Mouse (Mus musculus) adrenal gland, postnatal 36 days (tissue): ENCODE measurements around the gene Hoxd10. TPM values are rescaled to one million over a fixed set of nuclear protein-coding genes. Genes with fewer than 3 reads are reported as not detected.

Source experiments
- DNase-seq, 2 experiments: peaks; one replicate each; pipeline ENCODE4 v3.0.0; 2021; ENCODE audit warnings: mixed read lengths in 1 of 2
- total RNA-seq, 2 experiments: library from RNA; stranded (reverse); gene quantifications; 2 replicates each; pipeline ENCODE4 v1.2.3; 2021

Hoxd10 gene
- total RNA-seq, 2 experiments from 2014 or later = not detected

DNA sequence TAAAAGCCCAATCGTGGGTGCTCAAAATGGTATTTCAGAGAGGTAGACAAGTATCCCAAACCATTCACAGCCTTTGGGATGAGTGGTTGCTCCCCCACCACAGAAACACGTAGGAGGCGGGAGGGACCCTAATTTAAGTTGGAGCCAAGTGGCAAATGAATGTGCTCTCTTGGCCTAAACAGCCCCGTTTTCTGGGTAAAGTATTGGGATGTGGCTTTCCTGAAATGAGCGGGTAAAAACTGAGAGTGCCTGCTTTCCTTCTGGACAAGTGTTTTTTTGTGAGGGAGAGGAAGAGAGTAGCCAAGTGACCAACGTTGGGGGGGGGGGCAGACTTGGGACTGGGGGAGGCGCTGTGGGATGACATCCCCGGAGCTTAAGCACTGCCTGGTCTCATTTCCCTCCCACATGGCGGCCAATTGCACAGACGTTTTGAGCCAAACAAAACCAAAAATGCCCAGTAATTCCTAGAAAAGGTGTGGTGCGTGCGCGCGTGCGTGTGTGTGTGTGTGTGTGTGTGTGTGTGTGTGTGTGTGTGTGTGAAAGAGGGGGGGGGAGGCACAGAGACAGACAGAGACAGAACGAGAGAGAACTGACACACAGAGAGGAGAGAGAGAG, 19.3 kb downstream of the Hoxd10 start:
- DNase-seq = peak; percentile 44 to 48

DNA sequence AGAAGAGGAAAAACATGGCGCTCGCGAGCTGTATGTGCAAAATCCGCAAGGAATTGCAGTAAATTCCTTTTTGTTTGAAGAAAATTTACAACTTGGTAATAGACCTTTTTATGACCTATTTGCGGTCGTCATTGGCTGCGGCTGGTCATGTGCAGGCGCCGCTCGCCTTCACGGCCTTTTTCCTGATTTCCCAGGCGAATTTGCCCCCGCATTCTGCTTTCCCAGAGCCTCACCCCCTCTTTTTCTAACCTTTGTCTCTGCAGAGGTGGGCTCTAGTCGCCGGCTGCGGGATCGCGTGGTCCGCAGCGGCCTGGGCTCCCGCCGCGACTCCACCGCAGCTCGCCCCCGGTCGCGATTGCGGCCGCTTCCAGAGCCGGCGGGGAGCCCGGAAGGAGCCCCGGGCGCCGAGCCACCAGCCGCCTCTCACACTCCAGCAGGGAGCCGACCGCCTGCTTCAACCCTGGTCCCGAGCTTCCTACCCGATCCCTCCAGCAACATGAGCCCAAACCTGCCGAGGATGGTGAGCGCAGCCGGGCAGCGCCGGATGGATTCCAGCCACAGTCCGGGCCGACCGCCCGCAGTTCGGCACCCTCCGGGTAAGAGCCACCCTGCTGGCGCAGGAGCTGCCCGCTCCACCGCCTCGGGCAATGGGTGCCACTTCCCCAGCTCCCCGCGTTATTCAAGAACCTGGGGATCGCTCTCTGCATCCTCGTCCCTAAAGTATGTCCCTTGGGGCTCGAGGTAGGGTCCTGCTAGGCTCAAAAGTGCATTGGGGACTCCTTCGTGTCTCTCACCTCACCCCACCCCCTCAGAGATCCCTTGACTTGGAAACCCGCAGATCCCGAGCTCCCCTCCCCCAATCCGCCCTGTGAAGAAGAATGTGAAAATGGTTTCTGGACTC, 20.2 kb downstream of the Hoxd10 start, which contains the start of the genes Hoxd3 and Hoxd4:
Hoxd3 (plus strand) TSS at position 207 of the 901 bp plus-strand sequence.
Hoxd4 (plus strand) TSS at position 209 of the 901 bp plus-strand sequence.
- peak; percentile 74 to 82 for DNase-seq

DNA sequence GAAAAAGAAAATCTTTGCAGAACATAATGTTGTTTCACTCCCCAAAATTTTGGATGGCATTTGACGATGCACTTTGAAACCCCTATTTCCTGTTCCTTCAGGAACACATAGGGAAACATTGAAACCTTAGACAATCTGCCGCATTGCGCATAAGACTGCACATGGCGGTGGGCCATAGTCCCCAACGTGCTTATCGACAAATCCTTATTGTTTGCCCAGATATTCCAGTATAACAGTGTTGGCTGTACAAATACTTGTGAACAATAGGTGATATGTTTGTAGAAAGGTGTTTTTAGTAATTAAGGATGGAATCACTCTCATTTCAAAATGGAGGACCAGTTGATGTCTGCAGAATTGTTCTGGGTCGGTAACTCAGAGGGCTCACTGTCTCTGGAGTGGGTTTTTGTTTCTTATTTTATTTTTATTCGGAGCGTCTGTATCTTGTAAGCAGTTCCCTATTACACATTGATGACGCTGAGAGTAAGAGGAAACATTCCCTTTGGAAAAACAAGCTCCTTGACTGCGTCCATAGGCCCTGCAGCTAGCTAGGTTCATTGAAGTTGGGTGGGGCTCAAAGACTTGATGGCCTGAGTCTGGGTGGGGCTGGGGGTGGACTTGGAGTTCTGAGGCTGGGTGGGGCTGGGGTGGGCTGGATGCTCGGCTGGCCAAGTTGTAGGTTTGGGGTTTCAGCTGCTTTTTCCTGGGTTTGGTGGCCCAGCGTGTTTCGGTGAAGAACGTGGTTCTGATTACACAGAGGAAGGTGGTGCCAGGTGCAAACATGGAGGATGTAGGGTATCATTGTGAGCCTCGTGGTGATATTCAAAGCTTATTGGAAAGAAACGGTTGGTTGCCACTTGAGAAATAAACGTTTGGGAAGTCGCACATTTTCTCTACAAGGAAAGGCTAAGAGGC, 21.8 kb downstream of the Hoxd10 start:
- no peak for DNase-seq

DNA sequence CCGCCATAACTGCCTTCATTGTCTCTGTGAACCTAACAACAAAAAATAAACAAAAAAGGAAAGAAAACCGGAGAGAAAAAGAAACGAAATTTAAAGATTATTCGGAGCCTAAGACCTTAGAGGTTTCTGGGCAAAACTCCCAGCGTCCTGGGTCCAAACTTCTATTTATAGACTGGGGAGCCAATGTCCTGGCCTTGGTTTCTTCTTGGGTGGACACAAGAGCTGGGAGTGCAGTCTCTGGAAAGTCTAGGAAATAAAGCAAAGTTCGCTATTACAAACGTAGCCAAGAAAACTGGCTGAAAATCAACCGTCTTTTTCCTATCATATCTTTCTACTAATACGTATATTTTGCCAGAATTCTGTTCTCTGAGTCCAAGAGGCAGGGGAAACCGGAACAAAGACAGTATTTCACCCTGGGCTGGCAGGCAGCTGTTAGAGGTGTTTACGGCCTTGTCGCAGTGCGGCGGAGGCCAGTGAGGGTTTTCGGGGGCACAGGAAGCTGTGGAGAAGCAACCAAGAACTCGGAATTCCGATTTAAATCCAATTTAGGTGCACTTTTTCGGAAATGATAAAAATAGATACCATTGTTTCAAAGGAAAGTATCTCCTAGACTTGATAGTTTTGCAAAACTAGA, 22.5 kb downstream of the Hoxd10 start:
- DNase-seq = peak in 1 of 2 experiments; percentile 47

DNA sequence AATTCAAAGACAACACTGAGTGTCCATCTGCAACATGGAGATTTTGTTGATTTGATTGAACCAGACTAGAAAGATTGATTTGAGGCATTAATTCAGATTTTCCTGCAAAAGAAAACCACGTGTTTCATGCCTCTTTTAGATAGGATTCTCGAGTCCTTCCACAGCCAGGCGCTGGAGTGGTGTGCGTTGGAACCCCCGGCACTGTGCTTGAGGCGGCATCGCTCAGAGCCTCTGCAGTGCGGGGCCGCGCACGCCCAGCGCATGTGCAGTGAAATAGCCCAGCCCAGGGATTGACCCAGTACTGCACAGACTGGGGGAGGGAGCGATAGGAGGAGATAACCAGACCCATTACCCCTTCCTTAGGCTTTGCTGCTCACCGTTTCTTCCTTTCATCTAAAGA, 23.2 kb downstream of the Hoxd10 start:
- peak; percentile 80 to 85 for DNase-seq

DNA sequence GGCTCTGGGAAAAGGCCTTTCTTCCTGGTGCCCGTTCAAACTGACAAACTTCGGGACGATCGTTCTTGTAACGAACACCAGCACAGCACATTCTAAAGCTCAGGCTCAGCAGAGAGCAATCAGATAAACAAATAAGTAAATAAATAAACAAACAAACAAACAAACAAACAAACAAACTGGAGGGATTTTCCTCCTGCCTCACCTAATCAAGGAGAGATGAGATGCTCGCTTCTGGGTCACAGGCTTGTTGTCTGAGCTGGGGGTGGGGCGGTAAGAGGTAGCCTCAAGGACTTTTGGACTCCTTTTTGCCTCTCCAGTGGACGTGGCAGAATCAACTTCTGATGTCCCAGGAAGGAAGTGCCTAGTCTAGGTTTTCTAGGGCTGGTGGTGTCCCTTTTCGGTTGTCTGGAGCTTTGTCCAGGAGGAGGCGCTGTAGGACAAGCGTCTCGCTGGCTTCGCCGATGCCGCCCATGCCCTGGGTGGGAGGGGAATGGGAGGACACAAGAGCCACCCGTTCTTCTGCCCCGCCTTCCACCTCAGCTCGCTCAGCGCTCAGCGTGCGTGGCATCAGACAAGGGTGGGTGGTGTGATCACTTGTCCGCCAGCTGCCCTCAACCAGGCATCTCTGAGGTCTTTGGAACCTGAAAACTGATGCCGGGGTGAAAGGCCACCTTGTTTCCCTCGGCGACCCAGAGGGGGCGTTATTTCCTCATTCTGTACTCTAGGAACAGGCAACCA, 23.9 kb downstream of the Hoxd10 start:
- DNase-seq = peak; percentile 95 to 96

DNA sequence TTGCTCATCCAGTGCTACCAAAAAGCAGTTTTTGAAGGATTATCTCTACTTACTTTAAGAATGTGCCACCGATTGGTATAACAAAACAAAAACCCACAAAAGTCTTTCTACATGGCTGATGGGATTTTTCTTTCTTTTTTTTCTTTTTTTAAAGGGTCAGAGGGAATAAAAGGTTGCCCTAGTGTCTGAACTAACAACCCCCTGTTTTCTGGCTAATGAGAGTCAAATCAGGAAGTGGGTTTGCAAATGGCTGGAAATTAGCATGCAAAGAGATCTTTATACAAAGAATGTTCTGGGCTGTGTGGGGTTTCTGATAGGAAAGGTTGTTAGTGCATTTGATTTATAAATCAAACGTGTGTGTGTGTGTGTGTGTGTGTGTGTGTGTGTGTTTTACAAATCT, 28.7 kb downstream of the Hoxd10 start:
- DNase-seq = no peak

DNA sequence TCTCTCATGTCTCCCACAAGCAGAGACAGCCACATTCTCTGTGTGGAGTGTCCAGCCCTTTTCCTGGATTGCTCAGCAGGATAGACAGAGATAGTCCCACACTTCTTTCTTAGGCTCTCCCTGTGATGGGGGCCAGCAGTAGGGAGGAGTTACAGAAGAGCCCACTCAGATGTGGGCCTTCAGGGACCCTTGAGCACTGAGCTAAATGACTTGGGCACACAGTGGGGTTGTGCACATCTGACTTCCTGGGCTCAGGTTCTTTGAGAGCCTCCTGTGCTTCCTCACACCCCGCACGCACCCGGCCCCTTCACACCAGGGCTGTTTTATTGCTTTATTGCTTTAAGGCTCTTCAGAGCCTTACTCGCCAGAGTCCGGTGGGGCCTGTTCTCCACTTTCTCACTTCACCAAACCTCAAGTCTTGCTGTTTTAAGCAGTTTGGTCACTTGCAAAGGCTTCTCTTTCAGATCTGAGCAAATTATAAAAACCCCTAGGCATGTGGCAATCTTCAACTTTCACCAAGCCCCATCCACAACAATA, 29.3 kb downstream of the Hoxd10 start:
- no peak for DNase-seq

DNA sequence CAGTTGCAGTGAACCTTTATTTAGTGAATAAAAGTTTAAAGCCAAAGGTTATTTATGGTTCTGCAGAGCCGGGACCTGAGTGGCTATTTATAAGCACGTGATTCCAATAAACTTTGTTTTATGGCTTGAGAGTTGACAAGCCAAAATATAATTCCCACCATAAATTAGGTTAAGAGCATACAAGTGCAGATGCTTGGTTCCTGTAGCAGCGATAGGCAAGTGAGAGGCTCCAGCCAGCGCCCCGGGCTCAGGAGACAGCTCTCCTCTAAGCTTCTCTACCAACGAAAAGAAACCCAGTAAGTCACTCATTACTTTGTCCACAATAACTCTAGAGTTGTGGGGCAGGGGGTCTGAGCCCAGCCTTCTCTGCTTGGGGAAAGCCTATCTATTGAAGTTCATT, 30.2 kb downstream of the Hoxd10 start:
- no peak for DNase-seq

DNA sequence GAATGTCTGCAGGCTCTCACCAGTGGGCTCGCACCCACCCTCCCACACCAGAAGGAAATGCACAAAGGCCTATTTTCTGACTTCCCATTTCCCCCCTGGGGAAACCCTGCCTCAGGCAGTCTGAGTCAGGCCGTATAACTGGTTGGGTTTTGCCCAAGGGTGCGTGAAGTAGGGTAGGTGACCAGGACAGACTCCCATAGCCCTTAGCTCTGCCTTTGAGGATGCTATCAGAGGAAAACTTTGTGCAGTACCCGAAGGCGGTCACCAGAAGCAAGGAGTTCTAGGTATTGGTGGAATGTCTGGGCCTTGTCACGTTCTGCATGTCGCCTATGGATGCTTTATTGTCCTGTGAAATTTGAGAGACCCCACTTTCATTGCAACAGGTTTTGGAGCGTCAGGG, 31.2 kb downstream of the Hoxd10 start:
- no peak for DNase-seq

DNA sequence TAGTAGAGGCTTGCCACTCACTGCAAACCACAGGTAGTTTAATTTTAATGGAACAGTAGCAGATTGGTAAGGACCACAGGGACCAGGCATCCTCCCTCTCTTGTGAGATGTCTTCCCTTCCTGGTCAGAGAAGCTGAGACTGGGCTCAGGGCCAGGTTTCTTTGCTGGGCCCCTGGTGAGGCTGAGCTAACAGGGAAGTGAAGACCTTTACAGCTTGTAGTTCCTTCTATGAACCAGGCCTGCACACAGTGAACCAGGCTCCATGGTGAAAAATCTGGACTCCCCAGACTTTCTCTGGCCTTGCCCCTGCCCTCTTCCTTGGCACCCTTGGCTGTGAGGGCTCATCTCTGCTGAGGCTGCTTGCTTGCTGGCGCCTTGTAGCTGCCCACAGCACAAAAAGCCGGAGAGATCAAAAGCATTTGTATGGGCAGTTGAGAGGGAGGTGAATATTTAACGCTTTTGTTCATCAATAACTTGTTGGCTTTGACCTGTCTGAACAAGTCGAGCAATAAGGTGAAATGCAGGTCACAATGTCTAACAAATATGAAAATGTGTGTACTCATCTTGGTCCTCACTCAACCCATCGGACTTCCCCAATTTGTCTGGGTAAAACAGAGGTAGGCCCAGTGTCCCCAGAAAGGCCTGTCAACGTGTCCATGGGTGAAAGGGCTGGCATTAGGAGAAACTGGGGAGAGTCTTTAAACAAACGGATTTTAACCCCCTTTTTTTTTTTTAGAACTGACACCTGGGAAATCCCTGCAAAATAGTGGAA, 32.7 kb downstream of the Hoxd10 start:
- peak in 1 of 2 experiments; percentile 44 for DNase-seq

DNA sequence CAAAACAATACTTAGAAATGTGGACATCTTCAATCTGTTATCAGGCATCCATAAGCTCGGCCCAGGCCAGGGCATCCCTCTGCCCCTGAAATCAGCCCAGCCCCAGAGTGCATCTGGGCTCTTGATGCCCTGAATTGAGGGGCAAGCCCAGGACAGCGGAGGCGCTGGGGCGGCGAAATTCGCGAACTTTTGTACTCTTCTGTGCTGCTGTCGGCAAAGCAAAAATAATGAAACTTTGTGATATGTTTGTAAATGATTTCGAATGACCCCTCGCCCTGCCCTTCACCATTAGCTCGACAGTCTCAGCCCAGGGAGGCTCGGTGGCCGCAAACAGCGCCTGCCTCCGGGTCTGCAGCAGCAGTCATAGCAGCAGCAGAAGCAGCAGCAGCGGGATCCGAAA, 33.4 kb downstream of the Hoxd10 start:
- no peak for DNase-seq

DNA sequence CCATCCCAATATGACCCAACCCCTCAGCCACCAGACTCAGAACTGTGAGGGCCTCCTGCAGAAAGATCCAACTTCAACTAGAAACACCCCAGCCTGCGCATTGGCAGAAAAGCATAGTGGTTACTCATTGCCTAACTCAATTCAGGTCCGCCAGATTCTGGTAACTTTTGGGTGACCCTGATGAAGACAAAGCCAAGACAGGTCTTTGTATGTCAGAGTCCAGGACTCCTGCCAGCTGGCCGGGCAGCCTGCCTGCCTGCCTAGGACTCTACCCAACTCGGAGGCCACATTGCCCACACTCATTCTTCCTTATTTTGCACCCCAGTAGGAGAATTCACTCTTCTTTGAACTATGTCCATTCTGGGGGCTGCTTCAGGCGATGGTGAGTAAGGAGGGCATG, 34.8 kb downstream of the Hoxd10 start, which contains the start of gene Gm28230:
Gm28230 (plus strand) TSS at position 178 of the 400 bp plus-strand sequence.
- DNase-seq = peak; percentile 54 to 63

DNA sequence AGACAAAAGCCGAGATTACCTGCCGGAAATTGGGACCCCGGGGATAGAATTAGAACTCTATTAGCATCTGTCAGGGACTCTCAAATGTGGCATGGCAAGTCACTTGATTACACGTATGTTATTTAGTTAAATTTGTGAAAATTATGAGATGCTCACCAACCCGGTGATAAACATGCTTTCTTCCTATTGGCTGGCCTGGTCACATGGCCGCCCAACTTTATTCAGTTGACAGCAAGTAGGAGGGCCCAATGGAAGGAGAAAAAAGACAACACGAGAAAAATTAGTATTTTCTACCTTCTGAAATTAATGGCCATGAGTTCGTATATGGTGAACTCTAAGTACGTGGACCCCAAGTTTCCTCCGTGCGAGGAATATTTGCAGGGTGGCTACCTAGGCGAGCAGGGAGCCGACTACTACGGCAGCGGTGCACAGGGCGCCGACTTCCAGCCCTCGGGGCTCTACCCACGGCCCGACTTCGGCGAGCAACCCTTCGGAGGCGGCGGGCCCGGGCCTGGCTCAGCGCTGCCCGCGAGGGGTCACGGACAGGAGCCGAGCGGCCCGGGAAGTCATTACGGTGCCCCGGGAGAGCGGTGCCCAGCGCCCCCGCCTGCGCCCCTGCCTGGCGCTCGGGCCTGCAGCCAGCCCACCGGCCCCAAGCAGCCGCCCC, 35.4 kb downstream of the Hoxd10 start:
- no peak for DNase-seq

DNA sequence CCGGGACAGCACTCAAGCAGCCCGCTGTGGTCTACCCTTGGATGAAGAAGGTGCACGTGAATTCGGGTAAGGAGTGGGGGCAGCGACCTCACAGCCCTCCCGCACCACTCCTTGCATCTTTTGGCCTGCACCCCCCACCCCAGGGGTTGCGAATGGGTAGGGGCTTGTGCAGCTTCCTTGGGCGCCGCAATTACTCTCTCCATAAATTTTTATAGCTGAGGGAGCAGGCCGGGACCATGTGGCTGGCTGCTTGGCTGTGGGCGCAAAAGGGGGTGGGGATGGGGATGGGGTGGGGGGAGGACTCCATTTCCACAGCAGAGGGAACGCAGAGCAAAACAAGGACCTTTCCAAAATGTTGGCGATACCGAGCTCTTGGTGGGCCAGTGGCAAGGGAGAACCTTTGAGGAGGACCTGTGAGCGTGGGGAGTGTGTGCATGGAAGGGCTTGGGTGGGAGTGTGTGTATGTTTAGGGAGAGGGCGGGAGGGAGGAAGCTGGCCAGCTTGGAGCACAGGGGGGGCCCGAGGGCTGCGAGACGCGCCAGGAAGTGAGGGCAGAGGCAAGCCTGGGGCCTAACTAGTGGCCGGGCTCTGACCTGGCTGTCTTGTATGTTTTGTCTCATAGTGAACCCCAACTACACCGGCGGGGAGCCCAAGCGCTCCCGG, 36.0 kb downstream of the Hoxd10 start:
- DNase-seq = no peak

DNA sequence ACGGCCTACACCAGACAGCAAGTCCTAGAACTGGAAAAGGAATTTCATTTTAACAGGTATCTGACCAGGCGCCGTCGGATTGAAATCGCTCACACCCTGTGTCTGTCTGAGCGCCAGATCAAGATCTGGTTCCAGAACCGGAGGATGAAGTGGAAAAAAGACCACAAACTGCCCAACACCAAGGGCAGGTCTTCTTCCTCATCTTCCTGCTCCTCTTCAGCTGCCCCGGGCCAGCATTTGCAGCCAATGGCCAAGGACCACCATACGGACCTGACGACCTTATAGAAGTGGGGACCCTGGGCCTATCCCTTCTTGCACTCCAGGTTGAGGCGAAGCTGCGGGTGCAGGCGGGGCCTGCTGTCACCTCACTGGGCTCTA, 36.6 kb downstream of the Hoxd10 start:
- no peak for DNase-seq

DNA sequence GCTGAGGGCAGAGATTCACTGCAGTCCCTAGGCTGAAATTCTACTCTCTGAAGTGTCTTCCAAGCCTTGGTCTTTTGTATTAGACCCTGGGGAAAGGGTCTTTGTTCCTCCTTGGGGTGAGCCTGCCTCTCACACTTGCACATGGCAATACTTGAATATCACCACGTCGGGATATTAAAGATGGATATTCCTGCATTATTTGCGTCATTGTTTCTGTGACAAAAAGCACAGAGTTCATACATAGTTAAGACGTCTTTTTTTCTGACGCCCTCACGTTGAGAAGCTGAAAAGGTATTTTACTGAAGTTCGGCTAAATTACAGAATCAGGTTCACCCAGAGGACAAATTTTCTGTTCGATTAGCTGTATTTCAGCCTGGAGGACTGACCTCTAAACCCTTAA, 38.6 kb downstream of the Hoxd10 start:
- DNase-seq = no peak

DNA sequence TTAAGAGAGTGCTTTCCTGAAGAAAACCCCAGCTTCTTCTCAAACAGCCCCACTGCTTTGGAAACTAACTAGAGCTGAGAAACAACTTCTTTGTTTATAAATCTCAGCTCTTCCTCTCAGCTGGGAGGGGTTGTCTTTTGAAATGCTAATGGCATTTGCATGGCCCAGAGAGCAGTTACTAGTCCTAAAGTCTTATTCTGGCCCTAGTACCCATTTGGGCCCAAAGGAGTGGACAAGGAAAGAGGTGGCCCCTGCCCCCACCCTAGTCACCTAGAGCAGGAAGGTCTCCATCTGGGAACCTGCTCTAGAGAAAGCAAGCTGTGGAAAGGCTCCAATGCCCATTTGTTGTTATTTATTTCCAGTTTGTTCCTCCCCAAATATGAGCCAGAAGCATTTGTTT, 39.3 kb downstream of the Hoxd10 start:
- DNase-seq = no peak
